Mouse (Mus musculus): ENCODE results near the gene Ccdc12.

The Ccdc12 gene

DNA sequence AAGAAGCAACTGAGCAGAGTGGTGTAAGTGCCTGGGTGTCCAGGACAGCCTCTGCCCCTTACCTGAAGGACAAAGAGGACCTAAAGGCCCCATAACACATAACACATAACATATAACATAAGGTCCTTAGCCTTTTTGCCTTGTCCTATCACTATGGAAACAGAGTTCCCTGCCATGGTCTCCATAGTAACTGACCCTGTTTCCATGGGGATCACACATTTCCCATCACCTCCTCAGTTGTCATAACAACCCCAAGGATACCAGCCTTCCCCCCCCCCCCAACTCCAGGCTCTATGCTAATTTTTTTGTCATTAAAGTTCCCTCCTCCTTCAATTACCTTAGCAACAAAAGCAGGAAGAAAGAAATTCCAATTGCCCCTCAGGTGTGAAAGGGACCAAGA is 6.5 kb upstream of the Ccdc12 start:
- DNase-seq = no peak

DNA sequence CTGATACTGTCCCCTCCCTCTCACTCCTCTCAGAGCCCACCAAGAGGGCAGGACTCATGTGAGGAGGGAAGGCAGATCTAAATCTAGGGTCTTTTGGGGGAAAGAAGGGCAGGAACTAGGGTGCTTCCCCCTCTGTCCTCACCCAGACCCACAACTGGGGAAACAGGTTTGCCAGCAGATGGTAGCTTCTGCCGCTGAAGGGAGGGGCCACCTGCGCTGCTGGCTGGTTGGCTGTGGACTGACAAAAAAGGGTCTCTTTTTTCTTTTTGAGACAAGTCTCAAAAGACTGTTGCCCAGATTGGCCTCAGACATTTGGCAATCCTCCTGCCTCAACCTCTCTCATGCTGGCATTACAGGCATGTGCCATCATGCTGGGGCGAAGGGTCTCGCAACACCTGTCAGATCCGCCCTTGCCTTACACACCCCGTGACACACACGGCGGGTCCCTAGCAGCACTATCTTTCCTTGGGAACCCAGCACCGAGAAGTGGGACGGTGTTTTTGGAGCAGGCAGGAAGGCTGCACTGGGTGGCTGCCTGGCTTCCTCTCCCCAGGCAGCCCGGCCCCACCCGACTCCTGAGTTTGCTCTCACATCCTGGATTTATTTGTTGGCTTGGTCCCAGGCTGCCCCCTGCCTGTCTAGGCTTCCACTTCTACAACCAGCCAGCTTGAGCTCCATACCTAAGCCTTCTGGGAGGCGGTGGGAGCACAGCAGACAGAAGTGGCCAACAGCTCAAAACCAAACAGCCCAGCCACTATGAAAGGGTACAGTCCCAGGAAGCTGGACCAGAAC is 4.2 kb upstream of the Ccdc12 start:
- peak; percentile 80 to 84 for DNase-seq

DNA sequence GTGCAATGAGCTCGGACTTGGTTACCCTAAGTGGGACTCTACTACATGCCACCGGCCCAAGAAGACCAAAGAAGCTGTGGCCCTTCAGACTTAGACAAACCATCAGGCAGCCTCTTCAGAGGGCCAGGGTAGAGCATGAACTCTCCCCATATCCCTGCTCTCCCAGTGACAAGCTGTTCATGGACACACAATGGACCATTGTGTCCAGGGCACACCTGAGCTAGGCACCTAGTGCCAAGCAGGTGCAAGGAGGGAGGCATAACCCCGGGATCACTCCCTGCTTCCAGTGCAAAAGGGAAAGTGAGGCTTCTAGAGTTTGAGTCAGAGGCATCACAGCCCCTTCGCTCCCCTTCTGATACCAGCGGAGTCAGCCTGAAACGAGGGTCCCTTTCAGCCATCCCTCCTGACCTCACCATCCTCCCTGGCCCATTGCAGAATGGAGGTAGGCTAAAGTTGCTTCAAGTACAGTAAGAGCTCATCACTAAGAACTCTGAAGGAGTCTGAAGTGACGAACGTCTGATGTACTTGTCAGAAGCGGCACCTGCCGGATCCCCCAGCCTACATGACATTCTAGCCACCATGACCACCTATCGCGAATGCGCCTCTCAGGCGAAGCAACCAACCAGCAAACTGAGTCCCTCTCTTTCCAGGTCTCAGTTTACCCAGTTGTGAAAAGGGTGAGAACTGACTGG is 3.2 kb upstream of the Ccdc12 start:
- no peak for DNase-seq

DNA sequence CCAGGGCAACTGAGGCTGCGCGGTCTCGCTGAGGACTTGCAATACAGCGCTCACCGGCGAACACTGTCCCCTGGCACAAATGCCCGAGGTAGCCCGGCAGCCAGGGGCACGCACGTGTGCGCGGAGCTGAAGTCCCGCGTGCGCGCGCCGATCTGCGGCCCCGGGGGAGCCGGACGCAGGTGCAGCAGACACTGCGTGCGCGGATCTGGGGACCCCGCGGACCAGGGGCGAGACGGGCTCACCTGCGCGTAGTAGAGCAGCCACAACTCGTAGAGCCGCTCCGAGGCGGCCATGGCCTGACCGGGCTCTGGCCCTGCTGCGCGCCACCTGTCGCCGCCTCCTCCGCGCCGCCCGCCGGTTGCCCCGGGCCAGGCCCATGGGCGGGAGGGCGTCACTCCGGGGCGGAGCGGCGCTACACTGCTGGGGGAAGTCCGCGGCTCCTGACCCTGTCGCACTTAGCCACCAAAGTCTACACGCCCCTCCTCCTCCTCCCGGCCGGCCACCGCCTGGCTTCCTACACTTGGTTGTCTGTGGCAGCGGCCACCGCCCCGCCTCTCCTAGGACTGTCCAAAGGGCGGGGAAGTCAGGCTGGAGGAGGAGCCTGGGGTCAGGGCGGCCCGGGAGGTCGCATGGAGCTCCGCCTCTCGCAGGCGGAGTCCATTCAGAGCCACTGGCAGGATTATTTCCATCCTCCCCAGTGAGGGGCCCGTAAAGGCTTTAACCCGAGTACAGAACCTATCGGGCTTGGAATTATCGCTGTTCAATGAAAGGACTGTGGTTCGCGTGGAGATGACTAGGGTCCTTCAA is 2.4 kb upstream of the Ccdc12 start, which contains the start of gene Nbeal2:
TSS of gene Nbeal2 (minus strand) at position 507 of the 807 bp plus-strand sequence.
- peak; percentile 96 to 98 for DNase-seq

DNA sequence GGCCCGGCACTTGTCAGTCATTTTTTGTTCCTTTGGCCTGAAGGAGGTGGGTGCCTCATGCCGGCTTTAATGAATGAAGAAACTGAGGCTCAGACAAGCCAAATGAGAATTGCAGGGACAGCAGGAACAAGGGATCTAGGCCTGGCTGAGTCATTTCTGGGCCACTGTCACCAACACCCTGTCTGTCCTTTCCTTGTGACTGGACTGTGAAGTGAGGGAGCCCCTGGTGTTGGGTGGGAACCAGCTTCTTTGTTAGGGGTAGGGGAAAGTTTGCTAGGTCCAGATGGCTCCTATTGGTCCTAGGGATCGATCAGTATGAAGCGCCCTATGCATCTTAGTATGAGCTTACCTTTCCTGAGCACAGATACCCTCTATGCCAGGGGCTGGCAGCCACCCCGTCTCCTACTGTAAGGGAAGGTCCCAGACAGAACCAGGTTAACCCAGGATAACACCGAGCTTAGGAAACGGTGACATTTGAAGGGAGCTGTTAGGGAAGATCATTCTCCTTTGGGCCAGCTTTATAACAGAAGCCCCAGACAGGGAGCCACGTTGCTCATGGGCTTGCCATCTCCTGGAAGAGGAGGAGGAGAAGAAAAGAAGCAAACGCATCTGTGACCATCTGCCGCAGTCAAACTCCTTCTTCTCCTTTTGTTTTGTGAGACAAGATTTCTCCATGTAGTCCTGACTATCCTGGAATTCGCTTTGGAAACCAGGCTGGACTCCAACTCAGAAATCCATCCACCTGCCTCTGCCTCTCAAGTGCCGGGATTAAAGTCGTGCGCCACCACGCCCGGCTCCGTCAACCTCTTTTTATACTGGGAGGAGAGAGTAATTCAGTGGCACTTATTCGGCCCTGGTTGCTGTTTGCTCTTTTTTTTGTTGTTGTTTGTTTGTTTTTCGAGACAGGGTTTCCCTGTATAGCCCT is 1.3 kb upstream of the Ccdc12 start:
- DNase-seq = no peak

DNA sequence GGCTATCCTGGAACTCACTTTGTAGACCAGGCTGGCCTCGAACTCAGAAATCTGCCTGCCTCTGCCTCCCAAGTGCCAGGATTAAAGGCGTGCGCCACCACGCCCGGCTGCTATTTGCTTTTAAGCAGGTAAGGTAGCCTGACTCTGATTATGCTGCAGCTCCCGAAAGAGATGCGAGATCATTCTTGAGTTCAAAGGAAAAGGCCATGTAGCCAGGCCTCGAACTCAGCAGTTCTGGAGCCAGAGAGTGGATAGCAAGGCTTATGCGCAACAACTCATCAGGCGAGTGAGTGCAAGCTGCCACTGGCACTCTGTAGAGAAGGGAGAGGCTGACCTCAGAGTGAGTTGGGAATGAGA is 674 bp upstream of the Ccdc12 start:
- peak in 1 of 2 experiments; percentile 23 for DNase-seq

DNA sequence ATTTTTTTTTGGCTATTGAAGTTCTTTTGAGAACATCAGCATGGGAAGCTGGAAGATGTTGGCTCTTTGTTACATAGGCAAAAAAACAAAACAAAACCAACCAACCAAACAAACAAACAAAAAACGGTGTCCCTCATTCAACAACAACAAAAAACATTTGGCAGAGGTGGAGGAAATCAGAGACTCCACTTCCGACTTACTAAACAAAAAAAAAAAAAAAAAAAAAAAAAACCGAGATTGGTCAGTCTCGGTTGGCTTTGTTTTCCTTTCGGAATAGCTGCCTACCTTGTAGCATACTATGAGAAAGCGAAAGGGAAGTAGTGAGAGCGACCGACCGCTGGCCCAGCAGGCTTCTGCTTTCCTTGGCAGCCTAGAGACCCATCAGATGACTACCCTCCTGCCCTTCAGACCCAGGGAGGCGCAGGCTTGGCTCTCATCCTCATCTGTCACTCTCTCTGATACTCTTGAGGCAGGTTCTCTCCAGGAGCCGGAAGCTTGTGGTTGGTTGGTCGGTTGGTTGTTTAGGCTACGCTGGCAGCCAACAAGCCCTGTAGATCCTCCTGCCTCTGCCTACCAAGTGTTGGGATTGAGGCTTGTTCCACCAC is 1.3 kb downstream of the Ccdc12 start:
- DNase-seq = peak; percentile 50 to 58

DNA sequence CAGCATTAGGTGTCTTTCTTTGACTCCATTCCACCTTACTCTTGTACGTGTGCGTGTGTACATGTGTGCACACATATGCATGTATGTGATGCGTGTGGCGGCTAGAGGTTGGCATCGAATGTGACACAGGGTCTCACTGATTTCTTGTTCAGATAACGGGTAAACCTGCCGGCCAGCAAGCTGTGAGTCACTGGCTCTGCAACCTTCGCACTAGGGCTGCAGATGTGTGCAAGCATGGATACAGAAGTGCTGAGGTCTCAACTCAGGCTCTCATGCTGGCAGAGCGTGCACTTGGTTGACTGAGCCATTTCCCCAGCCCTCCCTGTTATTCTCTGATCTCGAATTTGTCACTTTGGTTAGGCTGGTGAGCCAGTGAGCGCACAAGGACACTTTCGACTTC is 3.2 kb downstream of the Ccdc12 start:
- DNase-seq = no peak

DNA sequence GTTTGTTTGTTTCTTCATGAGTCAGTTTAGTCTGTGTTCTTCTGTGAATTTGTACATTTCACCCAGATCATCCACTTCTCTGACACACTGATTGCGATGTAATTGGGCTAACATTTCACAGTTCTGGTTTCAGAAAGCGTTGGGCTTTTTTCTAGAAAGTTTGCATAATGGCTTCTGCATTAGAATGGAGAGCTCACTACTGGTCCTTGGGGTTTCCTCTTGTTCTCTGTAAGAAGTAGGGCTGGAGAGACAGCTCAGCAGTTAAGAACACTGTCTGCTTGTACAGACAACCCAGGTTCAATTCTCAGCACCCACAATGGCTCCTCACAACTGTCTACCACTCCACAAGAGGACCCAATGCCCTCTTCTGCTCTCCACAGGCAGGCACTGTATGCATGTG is 3.9 kb downstream of the Ccdc12 start:
- no peak for DNase-seq

DNA sequence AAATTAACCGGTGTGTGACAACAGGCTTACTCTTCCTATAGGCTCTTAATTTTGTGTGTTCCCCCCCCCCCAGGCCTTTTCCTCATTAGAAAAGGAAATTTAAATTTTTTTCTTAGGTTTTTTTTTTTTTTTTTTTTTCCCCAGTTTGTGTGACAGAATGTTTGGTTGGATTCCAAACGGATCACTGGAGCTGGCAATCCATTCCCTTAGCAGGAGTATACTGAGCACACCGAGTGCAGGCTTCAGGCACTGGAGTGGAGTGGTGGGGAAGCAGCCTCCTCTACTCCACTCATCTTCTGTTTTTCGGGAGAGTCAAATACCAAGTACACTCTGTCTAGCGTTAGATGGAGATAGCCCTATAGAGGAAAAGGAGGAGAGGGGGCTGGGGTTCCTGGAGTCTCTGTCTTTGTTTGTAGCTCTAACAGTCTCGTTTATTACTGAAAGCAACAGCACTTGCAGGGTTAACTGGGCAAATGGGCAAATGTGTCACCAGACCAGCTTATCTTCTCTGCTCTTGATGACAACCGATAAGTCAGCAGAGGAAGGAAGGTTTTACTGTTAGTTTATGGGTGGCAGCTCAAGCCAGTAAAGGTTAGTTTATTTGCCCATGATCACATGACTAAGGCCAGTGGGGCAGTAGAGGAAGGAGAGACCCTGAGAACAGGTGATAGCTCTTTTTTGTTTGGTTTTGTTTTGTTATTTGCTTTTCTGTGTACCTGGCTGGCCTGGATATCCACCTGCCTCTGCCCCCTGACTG is 4.7 kb downstream of the Ccdc12 start:
- no peak for DNase-seq

DNA sequence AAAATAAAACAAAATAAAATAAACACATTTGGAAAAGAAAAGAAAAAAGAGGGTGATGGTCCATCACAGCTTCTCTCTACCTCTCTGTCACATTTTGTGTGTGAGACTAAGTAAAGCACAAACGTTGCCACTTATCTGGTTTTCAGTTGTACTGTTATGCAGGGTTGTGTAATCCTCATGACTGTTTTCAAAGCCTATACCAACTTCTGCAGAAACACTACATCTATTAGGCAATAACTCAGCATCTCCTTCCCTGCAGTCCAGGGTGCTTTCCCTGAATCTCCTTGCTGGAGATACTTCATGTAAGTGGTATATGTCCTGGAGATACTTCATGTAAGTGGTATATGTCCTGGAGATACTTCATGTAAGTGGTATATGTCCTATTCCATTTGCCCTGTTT is 6.5 kb downstream of the Ccdc12 start:
- DNase-seq = no peak

DNA sequence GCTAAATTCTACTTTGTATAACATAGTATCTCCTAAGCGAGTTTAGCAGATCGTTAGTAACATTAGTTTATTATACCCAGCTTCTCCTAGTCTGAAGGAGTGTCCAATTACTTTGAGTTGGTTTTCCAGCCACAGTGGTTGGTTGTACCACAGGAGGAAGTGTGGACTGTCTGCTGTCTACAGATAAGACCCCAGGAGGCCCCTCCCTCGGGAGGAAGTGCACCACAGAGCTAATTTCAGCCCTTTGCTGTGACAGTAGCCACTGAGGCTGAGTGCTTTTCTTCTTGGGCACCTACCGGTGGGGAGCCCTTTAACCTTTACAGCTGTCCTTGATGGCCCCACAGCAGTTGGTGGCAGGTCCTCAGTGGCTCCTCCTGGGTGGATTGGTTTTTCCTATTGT is 9.6 kb downstream of the Ccdc12 start:
- peak; percentile 64 to 75 for DNase-seq

DNA sequence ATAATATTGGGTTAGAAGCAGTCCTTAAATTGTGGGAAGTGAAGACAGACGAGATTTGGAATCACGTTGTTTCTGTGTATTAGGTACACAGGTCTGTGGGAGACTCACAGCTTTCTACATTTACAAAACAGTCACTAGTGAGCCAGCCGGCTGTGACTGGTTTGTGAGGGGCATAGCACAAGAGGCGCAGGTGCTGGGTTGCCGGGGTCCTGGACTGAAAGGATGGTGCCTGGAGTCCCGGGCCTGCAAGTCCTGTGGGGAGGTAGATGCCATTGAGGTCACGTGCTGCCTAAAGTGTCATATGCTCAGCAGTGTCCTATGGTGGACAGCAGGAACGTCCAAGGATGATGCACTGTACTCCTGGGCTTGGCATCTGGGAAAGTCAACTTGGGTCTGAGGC is 10.1 kb downstream of the Ccdc12 start:
- DNase-seq = no peak

DNA sequence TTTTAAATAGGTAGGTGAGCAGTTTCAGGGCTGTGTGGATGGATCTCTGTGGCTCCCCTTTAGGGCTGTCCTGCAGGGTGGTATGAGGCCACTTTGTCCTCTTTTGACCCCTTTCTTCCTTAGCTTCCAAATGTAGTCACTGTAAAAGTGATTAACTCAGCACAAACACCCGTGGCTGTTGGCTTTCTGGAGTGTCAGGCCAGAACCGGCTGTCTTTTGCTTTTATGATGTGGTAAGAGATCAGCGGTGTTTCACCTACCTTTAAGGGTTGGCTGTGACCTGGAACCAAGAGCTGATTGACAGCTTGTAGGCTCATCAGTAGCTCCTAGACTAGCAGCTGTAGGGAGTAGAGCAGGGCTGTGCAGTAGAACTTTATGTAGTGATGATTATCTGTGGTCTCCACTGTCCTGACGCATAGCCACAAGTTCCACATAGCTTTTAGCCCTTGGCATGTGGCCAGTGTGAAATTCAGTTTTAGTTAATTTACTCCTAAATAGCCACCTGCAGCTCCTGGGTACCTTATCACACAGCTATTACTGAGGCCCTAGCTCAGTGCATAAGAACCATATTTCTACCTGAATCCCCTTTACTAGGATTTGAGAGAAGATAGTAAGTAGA is 11.0 kb downstream of the Ccdc12 start:
- no peak for DNase-seq

DNA sequence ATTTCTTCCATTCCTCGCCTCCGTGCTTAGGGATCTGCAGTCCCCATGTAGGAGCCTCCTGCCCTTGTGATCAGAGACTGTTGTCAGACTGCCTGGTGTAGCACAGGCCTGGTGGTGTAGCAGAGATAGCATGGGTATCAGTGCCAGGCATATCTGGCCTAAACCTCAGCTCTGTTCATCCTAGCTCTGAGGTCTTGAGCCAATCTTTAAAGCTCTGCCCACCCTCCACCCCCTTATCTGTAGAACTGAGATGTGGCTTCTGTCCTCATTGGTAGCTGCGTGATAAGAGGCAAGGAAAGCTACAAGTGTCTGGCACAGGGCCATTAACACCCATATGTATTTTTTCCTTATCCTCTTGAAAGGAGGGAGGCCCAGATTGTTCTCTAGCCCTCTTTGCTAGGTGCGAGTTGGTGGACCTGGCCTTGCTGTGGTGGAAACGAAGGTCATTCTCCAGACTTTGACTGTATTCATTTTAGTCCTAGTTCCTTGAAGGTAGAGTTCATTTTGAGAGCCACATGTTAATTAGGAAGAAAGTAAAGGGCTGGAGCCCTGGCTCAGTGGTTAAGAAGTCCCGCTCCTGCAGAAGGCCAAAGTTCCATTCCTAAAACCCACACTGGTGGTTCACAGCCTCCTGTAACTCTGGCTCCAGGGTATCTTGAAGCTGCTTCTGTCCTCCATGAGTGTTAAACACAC is 12.4 kb downstream of the Ccdc12 start:
- DNase-seq = peak in 1 of 2 experiments; percentile 40

DNA sequence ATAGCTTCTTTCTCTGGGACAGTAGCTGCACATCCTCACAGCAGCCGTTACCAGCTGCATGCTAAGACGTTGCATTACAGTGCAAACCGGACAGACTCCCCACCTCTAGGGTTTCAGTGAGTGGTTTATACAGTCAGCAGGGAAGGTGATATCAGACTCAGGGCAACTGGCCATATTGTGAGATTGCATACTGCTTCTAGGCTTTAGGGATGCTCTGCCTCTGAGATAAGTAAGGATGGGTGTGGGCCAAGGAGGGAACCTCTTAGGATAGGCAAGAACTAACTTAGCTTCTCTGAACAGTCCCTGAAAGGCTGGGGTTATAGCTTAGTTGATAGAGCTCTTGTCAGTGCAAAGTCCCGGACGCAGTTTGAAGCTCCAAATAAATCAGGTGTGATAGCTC is 13.5 kb downstream of the Ccdc12 start:
- no peak for DNase-seq

DNA sequence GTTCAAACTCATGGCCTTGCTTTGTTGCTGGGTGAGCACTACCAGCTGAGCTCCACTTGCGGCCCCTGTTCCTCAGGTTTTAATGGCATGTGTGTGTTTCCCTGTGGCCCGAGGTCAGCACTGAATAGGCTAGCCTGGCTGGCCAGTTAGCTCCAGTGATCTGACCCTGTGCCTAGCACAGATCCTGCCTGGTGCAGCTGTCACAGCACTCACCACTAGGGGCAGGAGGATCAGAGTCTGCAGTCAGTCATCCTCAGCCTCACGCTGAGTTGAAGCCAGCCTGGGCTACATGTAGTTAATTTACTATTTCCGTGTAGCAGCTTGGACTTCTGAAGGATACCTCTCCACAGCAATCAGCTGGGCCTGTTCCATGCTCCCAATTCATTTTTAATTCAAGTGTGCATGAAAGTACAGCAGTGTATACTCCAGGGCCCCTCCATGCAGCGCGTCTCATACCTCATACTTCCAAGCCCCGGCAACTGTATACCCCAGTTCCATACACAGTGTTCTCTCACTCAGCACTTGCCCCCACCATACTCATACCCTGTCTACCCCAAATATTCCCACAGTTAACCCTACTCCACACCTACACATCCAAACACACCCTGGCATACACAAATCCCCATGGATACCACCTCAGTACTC is 16.3 kb downstream of the Ccdc12 start:
- peak in 1 of 2 experiments; percentile 67 for DNase-seq

DNA sequence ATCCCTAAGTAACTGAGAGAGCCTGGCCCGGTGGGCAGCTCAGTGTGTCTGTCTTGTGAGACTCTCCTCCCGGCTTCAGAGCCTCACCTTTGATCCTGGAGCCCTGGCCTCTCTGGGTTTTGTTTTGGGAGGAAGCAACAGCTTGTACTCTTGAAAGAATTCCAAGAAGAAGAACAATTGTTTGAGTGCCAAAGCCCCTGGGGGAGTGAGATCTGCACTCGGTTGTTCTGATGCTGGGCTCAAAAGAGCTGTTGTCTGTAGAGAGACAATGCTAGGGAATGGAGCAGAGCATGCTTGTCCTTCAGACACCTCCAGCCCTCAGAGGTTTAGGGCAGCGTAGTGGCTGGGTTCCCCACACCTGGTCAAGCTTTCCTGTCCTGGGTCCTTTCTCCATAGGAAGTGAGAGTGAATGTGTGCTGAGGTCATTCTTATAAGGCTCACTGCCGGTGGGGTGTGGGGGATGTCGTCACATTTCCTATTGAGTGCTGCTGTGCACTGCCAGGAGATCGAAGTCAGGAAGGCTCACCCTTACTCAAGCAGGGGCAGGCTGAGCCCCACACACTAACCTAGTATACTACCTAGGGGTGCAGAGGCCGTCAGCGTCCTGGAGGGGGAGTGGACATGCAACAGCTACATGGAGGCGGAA is 16.9 kb downstream of the Ccdc12 start:
- DNase-seq = peak in 1 of 2 experiments; percentile 26

DNA sequence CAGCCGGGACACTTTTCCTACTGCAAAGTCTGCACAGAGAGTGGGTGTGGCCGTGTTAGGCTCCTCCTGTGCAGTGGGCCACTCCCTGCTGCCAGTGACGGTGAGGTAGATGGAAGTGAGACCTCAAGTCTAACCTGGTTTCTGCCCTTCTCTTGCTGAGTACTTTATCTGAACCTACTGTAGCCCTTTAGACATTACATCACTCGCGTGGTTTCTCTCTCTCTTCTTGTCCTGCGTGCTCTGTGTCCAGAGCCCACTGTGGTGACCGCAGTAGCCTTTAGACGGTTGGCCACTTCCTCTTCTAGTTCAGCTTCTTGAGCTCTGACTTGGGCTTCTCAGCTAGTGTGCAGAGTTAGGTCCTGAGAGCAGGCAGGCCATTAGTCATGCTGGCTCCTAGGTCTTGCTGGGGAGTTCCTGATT is 20.2 kb downstream of the Ccdc12 start:
- peak; percentile 55 to 64 for DNase-seq

Data from lung, postnatal 4 days (tissue).